Mouse (Mus musculus): ENCODE results near the gene Itga2.

DNA sequence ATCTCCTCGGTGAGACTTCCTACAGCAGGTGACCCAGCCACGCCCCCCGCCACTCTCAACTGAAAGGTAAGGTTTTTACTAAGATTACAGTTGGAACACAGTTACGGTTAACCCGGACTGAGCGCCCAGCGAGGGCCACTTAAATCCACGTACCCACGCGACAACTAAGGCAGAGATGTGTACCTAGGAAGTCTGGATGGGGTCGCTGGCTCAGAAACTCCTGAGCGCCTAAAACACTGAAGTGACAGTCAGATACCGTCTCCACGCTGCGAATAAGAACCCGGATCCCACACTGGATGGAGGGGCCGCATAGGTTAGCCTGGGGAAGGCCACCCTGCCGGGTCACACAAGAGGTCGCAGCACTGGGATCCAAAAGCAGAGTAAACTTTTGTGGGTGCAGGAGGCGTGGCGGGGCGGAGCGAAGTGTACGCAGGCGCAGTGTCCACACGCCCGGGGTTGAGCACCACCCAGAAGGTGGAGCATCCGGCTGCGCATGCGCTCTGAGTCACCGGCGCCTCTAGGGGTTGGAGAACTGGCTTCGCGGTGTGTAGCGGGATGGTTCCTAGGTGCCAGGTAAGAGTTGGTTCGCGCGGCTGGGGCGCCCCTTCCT is 114.0 kb downstream of the Itga2 start, which contains the start of gene Mocs2:
- TF ChIP-seq POLR2A (IDR thresholded peaks at IDR 0.05; ENCODE audit: borderline replicate concordance, extremely low read depth, insufficient read depth, insufficient read length, poor library complexity, severe bottlenecking), result peak; percentile 25; the same call in 1 of the 2 replicates
- TF ChIP-seq CTCF (IDR thresholded peaks at IDR 0.05; ENCODE audit: borderline replicate concordance, extremely low read depth, insufficient read depth, insufficient read length), result no peak

Data from brain, embryonic 14.5 days (tissue).